Mouse (Mus musculus) heart, embryonic 15.5 days (tissue): Measurements from ENCODE around the gene A930004D18Rik. TPM values are rescaled to one million over a fixed set of nuclear protein-coding genes. Genes with fewer than 3 reads are reported as not detected.

Experiments
- ATAC-seq: fragments of 200-750 bp; cut with Nextera tagmentation; replicated peaks from 2 replicates; pipeline ENCODE4 v1.8.0; 2017; ENCODE audit warnings: low read depth, moderate TSS enrichment; ENCODE audit not compliant: insufficient number of reproducible peaks, insufficient read depth, low FRiP score
- H3K27ac ChIP-seq: fragments of 300-500 bp; sonication (generic); 2 replicates; pipeline ENCODE4 v1.5.1; 2015; ENCODE audit warnings: mild to moderate bottlenecking, inconsistent platforms
- H3K27me3 ChIP-seq: fragments of 300-500 bp; sonication (generic); 2 replicates; pipeline ENCODE4 v1.6.1; 2015; ENCODE audit warnings: inconsistent platforms
- H3K36me3 ChIP-seq: fragments of 300-500 bp; sonication (generic); 2 replicates; pipeline ENCODE4 v1.6.1; 2015; ENCODE audit warnings: mild to moderate bottlenecking, inconsistent platforms
- H3K4me1 ChIP-seq: fragments of 300-500 bp; sonication (generic); replicated peaks from 2 replicates; pipeline ENCODE4 v1.6.1; 2015; ENCODE audit warnings: inconsistent platforms
- H3K4me2 ChIP-seq: fragments of 300-500 bp; sonication (generic); 2 replicates; pipeline ENCODE4 v1.6.1; 2015; ENCODE audit warnings: inconsistent platforms, mild to moderate bottlenecking, moderate library complexity
- H3K4me3 ChIP-seq: fragments of 300-500 bp; sonication (generic); 2 replicates; pipeline ENCODE4 v1.5.1; 2015; ENCODE audit warnings: mild to moderate bottlenecking, inconsistent platforms
- H3K9ac ChIP-seq: fragments of 300-500 bp; sonication (generic); 2 replicates; pipeline ENCODE4 v1.6.1; 2015; ENCODE audit warnings: mild to moderate bottlenecking, inconsistent platforms
- H3K9me3 ChIP-seq: fragments of 300-500 bp; sonication (generic); replicated peaks from 2 replicates; pipeline ENCODE4 v1.6.1; 2016; ENCODE audit warnings: inconsistent platforms
- WGBS: fragments of 180-500 bp; shearing (Covaris S2); methylation state at CpG from one replicate; pipeline ENCODE4 v1.1.7; 2015; ENCODE audit warnings: mixed read lengths; 5-methylcytosine and 5-hydroxymethylcytosine counted together
- polyA plus RNA-seq: library from polyadenylated mRNA; unstranded; fragments of >200 nt; fragmentation: Nextera tagmentation; extraction: Ambion mirVana; gene quantifications from 2 replicates; pipeline ENCODE4 v1.2.1, GENCODE M21; 2015

The A930004D18Rik gene
- polyA plus RNA-seq, 1 experiment from 2014 or later, result 13.2 TPM

DNA sequence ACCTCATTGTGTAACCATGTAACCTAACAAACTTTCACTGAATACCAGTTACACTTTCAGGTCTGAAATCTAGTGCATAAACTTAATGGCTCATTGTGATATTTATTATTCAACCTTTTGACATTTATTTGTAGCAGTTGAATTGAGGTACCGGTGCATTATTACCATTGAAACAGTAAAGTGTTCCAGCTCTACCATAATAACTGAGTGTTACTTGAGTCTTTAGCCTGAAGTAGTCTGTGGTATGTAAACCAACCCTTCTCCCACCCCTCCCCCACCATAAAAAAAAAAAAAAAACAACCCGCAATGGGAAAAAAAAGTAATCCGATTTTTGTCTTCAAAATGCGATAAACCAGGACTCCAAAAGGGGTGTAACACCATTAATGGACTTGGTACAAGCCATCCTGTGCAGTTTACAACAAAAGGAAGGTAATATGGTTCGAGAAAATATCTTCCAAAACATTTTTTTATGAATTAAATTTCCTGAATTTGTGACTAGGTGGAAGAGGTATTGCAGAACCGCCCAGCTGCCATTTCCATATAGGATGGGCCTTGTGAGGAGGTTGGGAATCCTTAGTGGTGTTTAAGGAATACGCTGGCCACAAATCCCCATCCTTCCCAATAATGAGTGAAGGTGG lies 7.7 kb upstream of the A930004D18Rik start:
- Histone ChIP-seq H3K27me3 (no peaks in the 10 kb centered on the region), H3K27ac (peak overlapping the region; percentile 99; the same call in 1 of the 2 replicates), H3K36me3 (no peaks in the 10 kb centered on the region), H3K9me3 (no peaks in the 10 kb centered on the region), H3K9ac (peak overlapping the region; percentile 99), H3K4me1 (peaks cover 46% of the 10 kb centered on the region), H3K4me3 (peak overlapping the region; percentile 95), H3K4me2 (peak overlapping the region; percentile 76)
- ATAC-seq, result no peak
- WGBS, result 17% methylated on average over 7 of the region's 7 CpGs

DNA sequence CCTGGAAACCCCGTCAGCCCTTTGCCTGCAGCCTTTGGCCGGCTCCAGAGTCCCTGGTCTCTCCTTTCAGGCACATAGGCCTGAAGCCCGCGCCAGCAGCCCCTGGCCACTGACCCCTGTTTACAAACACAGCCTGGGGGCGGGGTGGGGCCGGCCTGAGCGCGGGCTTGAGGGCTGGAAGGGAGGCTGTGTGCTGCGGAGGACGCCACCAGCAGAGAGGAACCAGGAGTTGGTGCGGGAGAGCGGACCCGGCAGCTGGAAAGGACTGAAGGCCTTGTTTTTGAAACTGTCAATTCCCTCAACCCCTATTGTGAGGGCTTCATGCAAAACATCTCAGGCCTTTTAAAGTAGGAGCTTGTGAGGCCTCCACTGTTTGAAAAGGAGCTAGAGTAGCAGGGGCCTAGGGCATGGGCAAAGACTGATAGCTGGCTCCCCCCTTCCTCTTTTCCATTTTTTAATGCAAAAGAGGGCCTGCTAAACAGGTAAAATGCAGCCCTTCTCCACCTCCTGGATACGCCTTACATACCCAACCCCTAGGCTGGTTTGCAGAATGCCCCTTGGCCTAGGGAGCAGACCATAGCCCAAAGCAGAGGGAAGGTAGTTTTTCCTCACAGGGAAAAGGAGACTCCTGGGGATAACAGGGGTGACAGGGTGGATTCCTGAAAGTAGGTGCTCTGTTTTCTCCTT lies 3.8 kb upstream of the A930004D18Rik start:
- WGBS, result 24% methylated on average over 14 of the region's 14 CpGs
- peaks cover 50% of the 10 kb centered on the region for H3K4me1 ChIP-seq
- H3K9ac ChIP-seq, result peak overlapping the region; percentile 37
- peak overlapping the region; percentile 49 for H3K4me2 ChIP-seq
- H3K4me3 ChIP-seq, result peak overlapping the region; percentile 7; the same call in 1 of the 2 replicates
- no peak for ATAC-seq
- peak overlapping the region; percentile 64 for H3K27ac ChIP-seq
- H3K9me3 ChIP-seq, result no peaks in the 10 kb centered on the region
- no peaks in the 10 kb centered on the region for H3K27me3 ChIP-seq
- no peaks in the 10 kb centered on the region for H3K36me3 ChIP-seq

DNA sequence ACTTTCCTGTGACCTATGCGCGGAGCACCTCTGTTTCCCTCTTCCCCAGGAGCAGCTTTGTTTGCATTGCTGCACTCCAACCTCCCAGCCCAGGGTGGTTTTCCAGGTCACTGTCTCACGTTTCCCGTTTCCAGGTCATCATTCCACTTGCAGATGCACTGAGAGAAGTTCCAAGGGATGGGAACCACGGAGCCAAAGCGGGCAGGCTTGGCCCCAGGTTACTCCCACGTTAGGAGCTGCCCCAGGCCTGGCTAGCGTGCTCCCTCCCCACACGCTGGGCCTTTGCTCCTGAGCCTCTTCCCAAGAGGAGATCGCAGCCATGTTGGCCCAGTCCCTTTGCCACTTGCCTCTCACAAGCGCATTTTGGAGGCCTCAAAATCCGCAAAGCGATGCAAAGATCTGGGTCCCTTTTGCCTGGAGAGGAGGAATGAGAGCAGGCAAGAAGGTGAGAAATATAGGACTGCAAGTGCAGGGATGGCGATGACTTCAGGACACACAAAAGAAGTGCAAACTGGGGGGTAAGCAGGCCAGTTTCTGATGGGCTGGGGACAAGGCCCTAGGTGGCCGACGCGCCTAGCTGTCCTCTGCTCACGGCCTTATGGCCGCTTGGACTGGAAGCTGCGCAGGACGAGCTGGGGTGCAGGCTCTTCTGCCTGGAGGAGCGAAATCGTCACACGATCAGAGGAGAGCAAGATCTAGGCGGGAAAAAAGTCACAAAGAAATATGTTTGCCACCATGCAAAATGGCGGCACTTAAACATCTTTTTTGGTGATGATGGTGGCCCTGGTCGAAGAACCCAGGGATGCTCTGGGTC lies 3.0 kb upstream of the A930004D18Rik start:
- no peak overlapping the region for H3K9ac ChIP-seq
- peak overlapping the region; percentile 66 for H3K4me2 ChIP-seq

DNA sequence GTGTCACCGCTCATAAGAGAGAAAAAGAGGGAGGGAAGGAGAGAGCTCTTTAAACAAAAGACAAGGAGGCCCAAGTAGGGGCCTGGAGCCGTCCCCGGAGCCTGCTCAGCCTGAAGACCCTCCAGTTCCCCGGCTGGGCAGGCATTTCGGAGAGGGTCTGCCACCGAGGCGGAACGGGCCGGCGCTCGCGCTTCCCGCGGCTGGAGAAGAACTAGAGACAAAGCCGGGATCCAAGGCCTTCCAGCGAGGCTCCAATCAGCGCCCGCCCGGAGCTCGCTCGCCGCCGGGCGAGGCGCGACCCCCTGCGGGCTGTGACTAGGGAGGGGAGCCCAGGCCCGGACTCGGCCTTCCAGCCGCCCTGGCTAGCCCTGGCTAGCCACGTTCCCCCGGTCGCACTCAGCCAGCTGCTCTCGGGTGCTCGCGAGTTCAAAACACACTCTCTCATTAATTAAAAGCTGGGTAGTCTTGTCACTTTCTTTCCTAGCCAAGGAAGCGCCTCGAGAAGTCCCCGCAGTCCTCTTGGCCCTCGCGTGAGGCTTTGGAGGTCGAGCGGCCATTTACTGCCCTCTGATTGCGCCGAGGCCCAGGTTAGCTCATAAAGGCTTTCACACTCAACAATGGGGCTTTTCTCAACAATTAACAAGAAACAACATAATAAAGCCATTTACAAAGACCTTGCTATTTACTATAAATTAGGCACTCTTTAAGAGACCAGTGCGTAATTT lies 2.2 kb upstream of the A930004D18Rik start:
- Histone ChIP-seq H3K36me3 (no peaks in the 10 kb centered on the region), H3K4me1 (peaks cover 50% of the 10 kb centered on the region)
- 0 out of 2 replicates have a peak, but pooled peaks have one; percentile 45 for ATAC-seq

More for the DNA sequence above, 3.0 kb upstream of the A930004D18Rik start:
- Histone ChIP-seq H3K9me3 (no peaks in the 10 kb centered on the region), H3K4me3 (peak overlapping the region; percentile 7; the same call in 1 of the 2 replicates), H3K4me1 (peaks cover 50% of the 10 kb centered on the region), H3K27me3 (no peaks in the 10 kb centered on the region), H3K27ac (peak overlapping the region; percentile 64), H3K36me3 (no peaks in the 10 kb centered on the region)
- ATAC-seq, result peak; percentile 53; the same call in 1 of the 2 replicates
- WGBS, result 49% methylated on average over 27 of the region's 27 CpGs

DNA sequence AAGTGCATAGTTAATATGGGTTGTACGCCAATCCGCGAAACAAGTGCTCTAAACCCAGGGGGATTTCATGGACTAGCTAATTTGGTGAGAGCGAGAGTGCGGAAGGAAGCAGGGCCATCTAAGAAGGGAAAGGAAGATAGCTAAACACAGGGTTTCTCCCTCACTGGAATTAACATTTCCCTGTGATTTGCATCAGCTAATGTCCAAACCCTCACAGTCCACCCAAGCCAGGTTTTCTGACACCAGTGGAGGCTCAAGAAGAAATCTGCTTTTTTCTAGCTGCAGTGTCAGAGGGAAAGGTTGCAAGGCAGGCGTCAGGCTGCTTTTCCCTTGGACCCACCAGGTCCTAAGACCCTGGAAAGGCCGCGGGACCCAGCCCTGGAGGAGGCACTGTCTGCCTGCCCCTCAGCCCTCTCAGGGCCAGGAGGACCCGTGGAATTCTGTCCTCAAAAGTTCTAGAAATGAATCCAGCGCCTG lies 1.4 kb upstream of the A930004D18Rik start:
- Histone ChIP-seq H3K36me3 (no peaks in the 10 kb centered on the region), H3K27me3 (no peaks in the 10 kb centered on the region), H3K4me2 (peak overlapping the region; percentile 66), H3K9ac (no peak overlapping the region), H3K27ac (no peak overlapping the region), H3K4me3 (no peak overlapping the region), H3K9me3 (no peaks in the 10 kb centered on the region), H3K4me1 (peaks cover 44% of the 10 kb centered on the region)
- 73% methylated on average over 10 of the region's 10 CpGs for WGBS
- ATAC-seq, result no peak

More for the DNA sequence above, 2.2 kb upstream of the A930004D18Rik start:
- H3K9me3 ChIP-seq, result no peaks in the 10 kb centered on the region
- peak overlapping the region; percentile 49 for H3K9ac ChIP-seq
- peak overlapping the region; percentile 32 for H3K4me3 ChIP-seq
- H3K27me3 ChIP-seq, result no peaks in the 10 kb centered on the region
- peak overlapping the region; percentile 52; the same call in 1 of the 2 replicates for H3K27ac ChIP-seq
- H3K4me2 ChIP-seq, result peak overlapping the region; percentile 66
- WGBS, result 17% methylated on average over 46 of the region's 46 CpGs

DNA sequence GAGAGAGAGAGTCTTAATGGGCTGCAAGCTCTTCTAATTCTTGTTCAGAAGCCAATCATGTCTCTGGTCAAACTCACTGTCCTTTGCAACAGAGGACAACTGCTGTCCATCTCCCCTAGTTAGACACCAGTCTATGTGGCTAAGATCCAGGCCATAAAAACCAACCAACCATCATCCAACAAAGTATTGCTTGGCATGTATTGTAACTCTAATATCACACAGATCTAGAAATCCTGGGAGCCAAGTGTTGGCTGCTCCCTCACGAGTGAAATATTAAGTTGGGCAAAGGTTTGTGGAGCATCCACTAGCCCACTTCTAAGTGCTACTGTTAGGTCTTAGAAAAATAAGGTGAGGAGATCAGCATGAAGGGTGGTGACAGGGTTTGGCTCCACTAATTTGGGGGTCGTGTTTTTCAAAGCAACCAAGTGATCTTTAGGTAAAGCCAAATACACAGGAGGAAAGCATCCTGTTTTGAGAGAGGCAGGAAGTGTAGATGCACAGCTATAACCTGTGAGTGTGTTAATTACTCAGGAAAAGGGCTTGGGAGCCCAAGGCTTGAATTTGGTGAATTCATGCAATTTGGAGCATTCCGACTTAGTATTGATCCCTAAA lies 710 bp upstream of the A930004D18Rik start:
- no peak overlapping the region for H3K27ac ChIP-seq
- H3K9me3 ChIP-seq, result no peaks in the 10 kb centered on the region
- H3K4me1 ChIP-seq, result peaks cover 42% of the 10 kb centered on the region
- no peak for ATAC-seq
- WGBS, result 59% methylated on average over 3 of the region's 3 CpGs
- H3K27me3 ChIP-seq, result no peaks in the 10 kb centered on the region
- no peak overlapping the region for H3K9ac ChIP-seq
- no peaks in the 10 kb centered on the region for H3K36me3 ChIP-seq
- H3K4me2 ChIP-seq, result no peak overlapping the region
- H3K4me3 ChIP-seq, result no peak overlapping the region

DNA sequence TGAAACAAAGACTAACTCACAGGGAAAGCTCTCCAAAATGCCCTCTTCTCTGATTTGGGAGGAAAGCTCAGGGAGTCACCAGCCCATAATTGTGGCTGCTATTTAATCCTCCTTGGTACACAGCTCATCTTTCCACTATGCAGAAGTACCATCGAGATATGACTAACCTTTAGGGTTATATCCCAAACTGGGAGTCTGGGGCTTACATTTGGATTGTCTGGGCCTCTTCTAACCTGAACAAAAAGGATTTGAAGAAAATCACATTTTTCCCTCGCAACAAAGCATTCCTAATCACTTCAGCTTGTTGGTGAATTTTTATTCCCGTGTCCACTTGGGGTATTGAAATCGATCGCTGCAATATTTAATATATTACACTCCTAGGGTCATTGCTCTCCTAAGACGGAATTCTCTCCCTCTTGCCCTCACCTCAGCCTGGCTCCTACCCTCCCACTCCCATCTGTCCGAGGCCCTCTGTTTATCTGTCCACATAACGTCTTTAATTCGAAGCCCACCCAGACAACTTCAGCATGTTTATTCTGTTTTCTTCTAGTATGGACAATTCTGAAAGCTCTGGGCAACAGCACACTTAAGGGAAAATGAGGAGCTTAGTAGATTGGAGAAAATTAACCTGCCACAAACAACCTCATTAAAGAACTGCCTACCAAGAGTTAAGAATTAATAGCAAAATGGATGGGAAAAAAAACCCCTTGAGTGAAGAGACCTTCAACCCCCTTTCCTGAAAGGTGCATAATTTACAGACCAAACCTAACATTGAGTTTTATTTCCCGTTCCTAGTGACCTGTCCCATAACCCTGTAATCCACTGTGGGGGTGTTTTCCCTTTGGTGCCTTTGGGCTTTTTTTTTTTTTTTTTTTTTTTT lies 2.9 kb downstream of the A930004D18Rik start:
- H3K4me2 ChIP-seq, result no peak overlapping the region
- H3K9me3 ChIP-seq, result no peaks in the 10 kb centered on the region
- peaks cover 27% of the 10 kb centered on the region for H3K4me1 ChIP-seq
- H3K9ac ChIP-seq, result no peak overlapping the region
- no peak overlapping the region for H3K27ac ChIP-seq
- WGBS, result 89% methylated on average over 10 of the region's 10 CpGs
- no peaks in the 10 kb centered on the region for H3K36me3 ChIP-seq
- H3K27me3 ChIP-seq, result no peaks in the 10 kb centered on the region
- H3K4me3 ChIP-seq, result no peak overlapping the region
- ATAC-seq, result no peak

DNA sequence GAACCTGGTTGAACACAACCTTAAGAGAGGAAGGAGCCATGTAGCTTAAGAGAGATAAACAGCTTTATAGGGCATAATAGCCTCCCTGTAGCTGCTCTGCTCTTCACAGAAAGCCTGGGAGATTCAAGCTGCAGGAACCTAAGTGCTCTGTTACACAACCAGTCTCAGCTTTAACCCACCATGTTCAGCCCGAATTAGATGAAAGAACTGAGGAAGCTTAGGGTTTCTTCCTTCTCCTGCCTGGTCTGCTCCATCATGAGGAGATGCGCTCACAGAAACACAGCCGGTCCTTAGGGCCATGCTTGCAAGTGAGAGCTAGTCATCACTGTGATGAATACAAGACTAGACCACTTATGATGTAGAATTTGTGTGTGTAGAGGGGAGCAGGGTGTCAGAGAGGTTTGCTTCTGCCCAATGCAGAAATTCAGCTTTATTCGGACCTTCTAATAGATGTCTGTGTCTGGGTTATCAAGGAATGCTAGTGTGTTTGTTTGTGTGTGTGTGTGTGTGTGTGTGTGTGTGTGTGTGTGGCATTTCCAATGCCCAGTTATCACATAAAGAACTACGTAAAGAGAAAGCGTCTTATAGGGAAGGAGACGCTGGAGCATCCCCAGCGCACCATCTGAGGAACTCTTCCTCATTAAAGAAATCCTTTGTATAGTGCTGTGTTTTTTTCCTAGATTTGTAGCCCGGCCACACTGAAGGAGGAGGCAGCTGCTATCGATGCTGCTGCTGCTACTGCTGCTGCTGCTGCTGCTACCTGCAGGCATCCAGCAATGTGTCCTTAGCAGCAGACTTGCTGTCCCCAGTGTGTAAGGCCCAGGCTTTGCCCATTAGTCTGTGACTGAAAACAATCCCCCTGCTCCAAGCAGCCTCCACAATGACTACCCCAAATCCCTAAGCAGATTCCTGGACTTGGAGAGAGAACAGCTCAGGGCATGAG lies 4.1 kb downstream of the A930004D18Rik start:
- no peak overlapping the region for H3K27ac ChIP-seq
- H3K4me2 ChIP-seq, result peak overlapping the region; percentile 96; the same call in 1 of the 2 replicates
- H3K9me3 ChIP-seq, result no peaks in the 10 kb centered on the region
- 62% methylated on average over 10 of the region's 10 CpGs for WGBS
- ATAC-seq, result no peak
- H3K36me3 ChIP-seq, result no peaks in the 10 kb centered on the region
- H3K9ac ChIP-seq, result no peak overlapping the region
- peaks cover 26% of the 10 kb centered on the region for H3K4me1 ChIP-seq
- no peaks in the 10 kb centered on the region for H3K27me3 ChIP-seq
- H3K4me3 ChIP-seq, result no peak overlapping the region

DNA sequence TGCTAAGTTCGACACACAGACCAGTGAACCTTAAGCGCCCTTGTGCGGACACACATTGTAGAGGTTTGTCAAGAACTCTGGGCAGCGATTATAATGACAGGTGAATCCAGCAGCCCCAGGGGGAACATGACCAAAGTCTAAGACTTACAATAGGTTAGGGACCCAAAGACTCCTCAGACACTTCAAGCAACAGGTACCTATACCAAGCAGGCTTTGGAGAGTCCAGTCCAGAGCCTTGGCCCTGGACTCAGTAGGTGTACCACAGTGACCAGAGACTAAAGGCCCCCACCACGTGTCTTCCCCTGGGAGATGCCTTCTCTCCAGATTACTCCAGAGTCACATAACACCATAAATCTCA lies 5.0 kb downstream of the A930004D18Rik start:
- H3K4me2 ChIP-seq, result peak overlapping the region; percentile 96
- no peaks in the 10 kb centered on the region for H3K9me3 ChIP-seq
- H3K4me1 ChIP-seq, result peaks cover 23% of the 10 kb centered on the region
- 64% methylated on average over 5 of the region's 5 CpGs for WGBS
- no peak overlapping the region for H3K4me3 ChIP-seq
- no peaks in the 10 kb centered on the region for H3K36me3 ChIP-seq
- H3K27me3 ChIP-seq, result no peaks in the 10 kb centered on the region
- H3K27ac ChIP-seq, result no peak overlapping the region
- ATAC-seq, result no peak
- no peak overlapping the region for H3K9ac ChIP-seq
